Mouse (Mus musculus): ENCODE measurements around the gene Olfr1357. TPM values are rescaled to one million over a fixed set of nuclear protein-coding genes. Genes with fewer than 3 reads are reported as not detected.

Gene Olfr1357
- polyA plus RNA-seq, 1 experiment from 2014 or later = not detected

- Histone ChIP-seq H3K36me3 (ENCODE audit: control insufficient read depth, insufficient read depth, low read length) (no peaks in the 10 kb centered on the region), H3K9me3 (ENCODE audit: control insufficient read depth, low read length) (no peaks in the 10 kb centered on the region), H3K4me3 (ENCODE audit: low read length) (no peak overlapping the region), H3K27ac (ENCODE audit: low read depth, low read length) (no peak overlapping the region), H3K27me3 (replicated peaks; ENCODE audit: control insufficient read depth, insufficient read depth, low read length) (0 out of 2 replicates have a peak, but pooled peaks cover 3% of the 10 kb centered on the region), H3K4me2 (ENCODE audit: low read length) (no peak overlapping the region), H3K9ac (ENCODE audit: low read depth, low read length) (no peak overlapping the region), H3K4me1 (ENCODE audit: control insufficient read depth, insufficient read depth, low read depth, low read length) (peaks cover 6% of the 10 kb centered on the region)
- no peak for ATAC-seq
Measured at GRCm38 (mm10) chr10:78594566-78594965, 23.3 kb downstream of the Olfr1357 start.

GRCm38 (mm10) chr10:78594157-78594556 lies 23.7 kb downstream of the Olfr1357 start:
- no peaks in the 10 kb centered on the region for H3K36me3 ChIP-seq (ENCODE audit: control insufficient read depth, insufficient read depth, low read length)
- no peak overlapping the region for H3K4me3 ChIP-seq (ENCODE audit: low read length)
- H3K9ac ChIP-seq (ENCODE audit: low read depth, low read length) = no peak overlapping the region
- H3K27ac ChIP-seq (ENCODE audit: low read depth, low read length) = no peak overlapping the region
- H3K4me2 ChIP-seq (ENCODE audit: low read length) = no peak overlapping the region
- H3K27me3 ChIP-seq (replicated peaks; ENCODE audit: control insufficient read depth, insufficient read depth, low read length) = 0 out of 2 replicates have a peak, but pooled peaks cover 3% of the 10 kb centered on the region
- WGBS = 81% methylated on average over 6 of the region's 6 CpGs
- no peaks in the 10 kb centered on the region for H3K9me3 ChIP-seq (ENCODE audit: control insufficient read depth, low read length)
- H3K4me1 ChIP-seq (ENCODE audit: control insufficient read depth, insufficient read depth, low read depth, low read length) = peaks cover 6% of the 10 kb centered on the region
- no peak for ATAC-seq

GRCm38 (mm10) chr10:78593736-78594135 lies 24.1 kb downstream of the Olfr1357 start:
- no peak overlapping the region for H3K4me2 ChIP-seq (ENCODE audit: low read length)
- no peak overlapping the region for H3K4me3 ChIP-seq (ENCODE audit: low read length)
- no peak overlapping the region for H3K27ac ChIP-seq (ENCODE audit: low read depth, low read length)
- H3K9me3 ChIP-seq (ENCODE audit: control insufficient read depth, low read length) = no peaks in the 10 kb centered on the region
- H3K4me1 ChIP-seq (ENCODE audit: control insufficient read depth, insufficient read depth, low read depth, low read length) = peaks cover 6% of the 10 kb centered on the region
- H3K9ac ChIP-seq (ENCODE audit: low read depth, low read length) = no peak overlapping the region
- 95% methylated on average over 5 of the region's 5 CpGs for WGBS
- 0 out of 2 replicates have a peak, but pooled peaks cover 3% of the 10 kb centered on the region for H3K27me3 ChIP-seq (replicated peaks; ENCODE audit: control insufficient read depth, insufficient read depth, low read length)
- no peak for ATAC-seq
- H3K36me3 ChIP-seq (ENCODE audit: control insufficient read depth, insufficient read depth, low read length) = no peaks in the 10 kb centered on the region

GRCm38 (mm10) chr10:78592856-78593379 lies 25.0 kb downstream of the Olfr1357 start:
- H3K9ac ChIP-seq (ENCODE audit: low read depth, low read length) = no peak overlapping the region
- H3K36me3 ChIP-seq (ENCODE audit: control insufficient read depth, insufficient read depth, low read length) = no peaks in the 10 kb centered on the region
- H3K4me3 ChIP-seq (ENCODE audit: low read length) = no peak overlapping the region
- WGBS = 89% methylated on average over 4 of the region's 4 CpGs
- H3K9me3 ChIP-seq (ENCODE audit: control insufficient read depth, low read length) = no peaks in the 10 kb centered on the region
- 0 out of 2 replicates have a peak, but pooled peaks cover 3% of the 10 kb centered on the region for H3K27me3 ChIP-seq (replicated peaks; ENCODE audit: control insufficient read depth, insufficient read depth, low read length)
- no peak for ATAC-seq
- no peak overlapping the region for H3K27ac ChIP-seq (ENCODE audit: low read depth, low read length)
- H3K4me1 ChIP-seq (ENCODE audit: control insufficient read depth, insufficient read depth, low read depth, low read length) = peaks cover 6% of the 10 kb centered on the region
- no peak overlapping the region for H3K4me2 ChIP-seq (ENCODE audit: low read length)

- 5% methylated on average over 32 of the region's 54 CpGs for WGBS
- Histone ChIP-seq H3K27me3 (replicated peaks; ENCODE audit: control insufficient read depth, insufficient read depth, low read length) (0 out of 2 replicates have a peak, but pooled peaks cover 3% of the 10 kb centered on the region), H3K4me1 (ENCODE audit: control insufficient read depth, insufficient read depth, low read depth, low read length) (peaks cover 6% of the 10 kb centered on the region), H3K27ac (ENCODE audit: low read depth, low read length) (peak within 1 kb of the TSS; percentile 66), H3K36me3 (ENCODE audit: control insufficient read depth, insufficient read depth, low read length) (0 out of 2 replicates have a peak, but pooled peaks cover 2% of the 10 kb centered on the region), H3K4me2 (ENCODE audit: low read length) (peak within 1 kb of the TSS; percentile 91), H3K4me3 (ENCODE audit: low read length) (peak within 1 kb of the TSS; percentile 56), H3K9me3 (ENCODE audit: control insufficient read depth, low read length) (no peaks in the 10 kb centered on the region), H3K9ac (ENCODE audit: low read depth, low read length) (peak within 1 kb of the TSS; percentile 74)
- ATAC-seq = peak; percentile 80
Measured at GRCm38 (mm10) chr10:78591406-78592328, 26.2 kb downstream of the Olfr1357 start, which contains the start of gene Syde1. TSS of gene Syde1 (minus strand) at chr10:78591964.

- 0 out of 2 replicates have a peak, but pooled peaks cover 3% of the 10 kb centered on the region for H3K27me3 ChIP-seq (replicated peaks; ENCODE audit: control insufficient read depth, insufficient read depth, low read length)
- ATAC-seq = no peak
- 0 out of 2 replicates have a peak, but pooled peaks cover 2% of the 10 kb centered on the region for H3K36me3 ChIP-seq (ENCODE audit: control insufficient read depth, insufficient read depth, low read length)
- H3K27ac ChIP-seq (ENCODE audit: low read depth, low read length) = no peak overlapping the region
- peak overlapping the region; percentile 91 for H3K4me2 ChIP-seq (ENCODE audit: low read length)
- 43% methylated on average over 9 of the region's 9 CpGs for WGBS
- no peak overlapping the region for H3K9ac ChIP-seq (ENCODE audit: low read depth, low read length)
- no peaks in the 10 kb centered on the region for H3K9me3 ChIP-seq (ENCODE audit: control insufficient read depth, low read length)
- H3K4me1 ChIP-seq (ENCODE audit: control insufficient read depth, insufficient read depth, low read depth, low read length) = peaks cover 6% of the 10 kb centered on the region
- H3K4me3 ChIP-seq (ENCODE audit: low read length) = peak overlapping the region; percentile 56
Measured at GRCm38 (mm10) chr10:78590744-78591143, 27.1 kb downstream of the Olfr1357 start.

- Histone ChIP-seq H3K9me3 (ENCODE audit: control insufficient read depth, low read length) (no peaks in the 10 kb centered on the region), H3K27me3 (replicated peaks; ENCODE audit: control insufficient read depth, insufficient read depth, low read length) (0 out of 2 replicates have a peak, but pooled peaks cover 3% of the 10 kb centered on the region), H3K27ac (ENCODE audit: low read depth, low read length) (no peak overlapping the region), H3K36me3 (ENCODE audit: control insufficient read depth, insufficient read depth, low read length) (peaks cover 7% of the 10 kb centered on the region; the same call in 1 of the 2 replicates), H3K4me2 (ENCODE audit: low read length) (no peak overlapping the region), H3K4me1 (ENCODE audit: control insufficient read depth, insufficient read depth, low read depth, low read length) (peaks cover 6% of the 10 kb centered on the region), H3K4me3 (ENCODE audit: low read length) (no peak overlapping the region), H3K9ac (ENCODE audit: low read depth, low read length) (no peak overlapping the region)
- ATAC-seq = no peak
- 92% methylated on average over 8 of the region's 8 CpGs for WGBS
Measured at GRCm38 (mm10) chr10:78589901-78590300, 28.0 kb downstream of the Olfr1357 start.

- Histone ChIP-seq H3K4me2 (ENCODE audit: low read length) (no peak overlapping the region), H3K27me3 (replicated peaks; ENCODE audit: control insufficient read depth, insufficient read depth, low read length) (0 out of 2 replicates have a peak, but pooled peaks cover 3% of the 10 kb centered on the region), H3K9me3 (ENCODE audit: control insufficient read depth, low read length) (no peaks in the 10 kb centered on the region), H3K4me3 (ENCODE audit: low read length) (no peak overlapping the region), H3K36me3 (ENCODE audit: control insufficient read depth, insufficient read depth, low read length) (peaks cover 8% of the 10 kb centered on the region), H3K9ac (ENCODE audit: low read depth, low read length) (no peak overlapping the region), H3K4me1 (ENCODE audit: control insufficient read depth, insufficient read depth, low read depth, low read length) (peaks cover 6% of the 10 kb centered on the region), H3K27ac (ENCODE audit: low read depth, low read length) (no peak overlapping the region)
- 95% methylated on average over 18 of the region's 18 CpGs for WGBS
- no peak for ATAC-seq
Measured at GRCm38 (mm10) chr10:78589291-78589690, 28.6 kb downstream of the Olfr1357 start.

GRCm38 (mm10) chr10:78586026-78586425 lies 31.8 kb downstream of the Olfr1357 start:
- H3K27ac ChIP-seq (ENCODE audit: low read depth, low read length) = no peak overlapping the region
- H3K36me3 ChIP-seq (ENCODE audit: control insufficient read depth, insufficient read depth, low read length) = peaks cover 22% of the 10 kb centered on the region
- 0 out of 2 replicates have a peak, but pooled peaks cover 3% of the 10 kb centered on the region for H3K27me3 ChIP-seq (replicated peaks; ENCODE audit: control insufficient read depth, insufficient read depth, low read length)
- ATAC-seq = no peak
- H3K4me3 ChIP-seq (ENCODE audit: low read length) = no peak overlapping the region
- H3K9me3 ChIP-seq (ENCODE audit: control insufficient read depth, low read length) = no peaks in the 10 kb centered on the region
- no peak overlapping the region for H3K9ac ChIP-seq (ENCODE audit: low read depth, low read length)
- no peaks in the 10 kb centered on the region for H3K4me1 ChIP-seq (ENCODE audit: control insufficient read depth, insufficient read depth, low read depth, low read length)
- no peak overlapping the region for H3K4me2 ChIP-seq (ENCODE audit: low read length)
- WGBS = 97% methylated on average over 13 of the region's 13 CpGs

All from hindbrain, embryonic 16.5 days (tissue).